Mouse (Mus musculus) heart, adult 2 months (tissue): Measurements from ENCODE around the gene Dnaaf5.

Experiments
- CTCF ChIP-seq: fragments of 200-600 bp; IDR thresholded peaks from 2 replicates; pipeline ENCODE4 v1.8.1; 2022; ENCODE audit warnings: antibody characterized with exemption, mild to moderate bottlenecking, moderate library complexity
- EP300 ChIP-seq: fragments of 200-500 bp; IDR thresholded peaks from 2 replicates; pipeline ENCODE4 v1.6.1; 2011; ENCODE audit warnings: low read depth, low read length, control low read depth; ENCODE audit not compliant: insufficient read depth
- POLR2A ChIP-seq: fragments of 200-500 bp; IDR thresholded peaks from 2 replicates; pipeline ENCODE4 v1.6.1; 2011; ENCODE audit warnings: mild to moderate bottlenecking, low read depth, low read length, control low read depth; ENCODE audit not compliant: insufficient read depth

GRCm38 (mm10) chr5:139146476-139147075, 3.4 kb upstream of the Dnaaf5 start:
- TF ChIP-seq CTCF (no peak), EP300 (no peak), POLR2A (no peak)
